8 mouse cellular contexts compared by ENCODE assay signal in genomic region chr8:121669208-121669607, GRCm38 (mm10). TPM values are rescaled to one million over a fixed set of nuclear protein-coding genes. Genes with fewer than 3 reads are reported as not detected.
A peak's percentile ranks its signal among the peaks of the same experiment; 100 is the strongest.
DNase-seq lines count a peak whose midpoint lies in the region; ATAC-seq and TF ChIP-seq lines count a peak whose summit lies in the region.

No protein-coding gene starts in this region.

- no peaks in the 10 kb centered on the region for H3K36me3 ChIP-seq in heart, postnatal 0 days (replicated peaks; ENCODE audit: control insufficient read depth, insufficient read depth, low read length)
- no peaks in the 10 kb centered on the region for H3K36me3 ChIP-seq in midbrain, embryonic 15.5 days (replicated peaks)

- ATAC-seq in heart, postnatal 0 days (ENCODE audit: insufficient read depth, low read depth) = peak; percentile 50
- ATAC-seq in midbrain, embryonic 15.5 days (replicated peaks) = no peak

- H3K27me3 ChIP-seq in heart, postnatal 0 days (ENCODE audit: control insufficient read depth, insufficient read depth, low read length) = no peaks in the 10 kb centered on the region
- no peaks in the 10 kb centered on the region for H3K27me3 ChIP-seq in midbrain, embryonic 15.5 days (replicated peaks)

- 35% methylated on average over 8 of the region's 8 CpGs for WGBS in heart, postnatal 0 days
- 25% methylated on average over 8 of the region's 8 CpGs for WGBS in midbrain, embryonic 15.5 days

- no peak for DNase-seq in layer of hippocampus, adult 2 months (ENCODE audit: low spot score in 2 of 2)
- DNase-seq in layer of hippocampus, postnatal 10 days (ENCODE audit: low spot score in 2 of 2) = no peak
- peak; percentile 33 for DNase-seq in embryo, embryonic 9.5 days (ENCODE audit: extremely low spot score)
- no peak for DNase-seq in heart, postnatal 0 days (ENCODE audit: low spot score)
- no peak for DNase-seq in layer of hippocampus, adult 9-11 months
- DNase-seq in left cerebral cortex, adult 9 months (ENCODE audit: low spot score in 2 of 2) = no peak
- no peak for DNase-seq in gastrocnemius, postnatal 10 days

- H3K9me3 ChIP-seq in heart, postnatal 0 days (replicated peaks; ENCODE audit: control insufficient read depth, low read length) = no peaks in the 10 kb centered on the region
- H3K9me3 ChIP-seq in midbrain, embryonic 15.5 days = no peaks in the 10 kb centered on the region

- TF ChIP-seq CTCF in layer of hippocampus, adult 2 months (conservative IDR thresholded peaks at IDR 0.05) = no peak
- no peak for TF ChIP-seq CTCF in heart, postnatal 0 days (IDR thresholded peaks at IDR 0.05; ENCODE audit: low read depth)

- peak overlapping the region; percentile 51 for H3K4me3 ChIP-seq in layer of hippocampus, adult 2 months
- no peak overlapping the region for H3K4me3 ChIP-seq in heart, postnatal 0 days (ENCODE audit: low read depth, low read length)
- H3K4me3 ChIP-seq in midbrain, embryonic 15.5 days = no peak overlapping the region

- no peak overlapping the region for H3K9ac ChIP-seq in heart, postnatal 0 days (replicated peaks; ENCODE audit: low read depth, low read length)
- H3K9ac ChIP-seq in midbrain, embryonic 15.5 days = no peak overlapping the region

- H3K27ac ChIP-seq in layer of hippocampus, adult 2 months = peak overlapping the region; percentile 88
- peak overlapping the region; percentile 54; the same call in 1 of the 2 replicates for H3K27ac ChIP-seq in heart, postnatal 0 days (ENCODE audit: low read depth)
- peak overlapping the region; percentile 17; the same call in 1 of the 2 replicates for H3K27ac ChIP-seq in midbrain, embryonic 15.5 days

- no peak for TF ChIP-seq EP300 in heart, postnatal 0 days (IDR thresholded peaks at IDR 0.05; ENCODE audit: low read depth)

- no peak overlapping the region for H3K4me2 ChIP-seq in heart, postnatal 0 days (ENCODE audit: low read depth, low read length)
- H3K4me2 ChIP-seq in midbrain, embryonic 15.5 days = no peak overlapping the region

- H3K4me1 ChIP-seq in heart, postnatal 0 days (ENCODE audit: control insufficient read depth, insufficient read depth) = peaks cover 20% of the 10 kb centered on the region
- H3K4me1 ChIP-seq in midbrain, embryonic 15.5 days = peaks cover 27% of the 10 kb centered on the region

RNA-seq across cellular contexts. Expression of gene Zcchc14, which starts 16.5 kb away (rescaled TPM):
- total RNA-seq in layer of hippocampus, adult 2 months (2021) = 10 to 100 TPM; 92.5 to 93.2 TPM
- total RNA-seq in layer of hippocampus, postnatal 10 days (2021) = 10 to 100 TPM; 93.9 to 95.2 TPM
- 18.1 and 20.4 TPM in 2 replicates for total RNA-seq in heart, postnatal 0 days (2014; rRNA removed; ENCODE audit: low replicate concordance)
- 4.8 and 5.6 TPM in 2 replicates for polyA plus RNA-seq in heart, postnatal 0 days (2015; fragmentation: Nextera tagmentation; extraction: Ambion mirVana)
- polyA plus RNA-seq in midbrain, embryonic 15.5 days (2015; fragmentation: Nextera tagmentation; extraction: Ambion mirVana) = 25.4 and 28.0 TPM in 2 replicates
- 10 to 100 TPM; 25.0 to 33.1 TPM for total RNA-seq in gastrocnemius, postnatal 10 days (2021)

Comparison
In these comparisons a context has a peak if more than half of its experiments do, and no peak if none do; other contexts are left out.
1. H3K27ac ChIP-seq: peak in every context shown above with its lines; median percentile 88 in layer of hippocampus, adult 2 months; 54 in heart, postnatal 0 days; 17 in midbrain, embryonic 15.5 days.